Mouse (Mus musculus) adrenal gland, postnatal 36 days (tissue): Measurements from ENCODE around the gene Tctex1d2. TPM values are rescaled to one million over a fixed set of nuclear protein-coding genes. Genes with fewer than 3 reads are reported as not detected.
"Not testable (repeated sequence)": the region's sequence is repeated elsewhere in the genome, so short reads cannot be mapped to it uniquely, and the experiment has no call there.

ENCODE experiments used
- DNase-seq, 2 experiments: peaks; one replicate each; pipeline ENCODE4 v3.0.0; 2021; ENCODE audit warnings: mixed read lengths in 1 of 2
- total RNA-seq, 2 experiments: library from RNA; stranded (reverse); gene quantifications; 2 replicates each; pipeline ENCODE4 v1.2.3; 2021

The Tctex1d2 gene
- total RNA-seq, 2 experiments from 2014 or later = 6.6 to 7.7 TPM

GRCm38 (mm10) chr16:32431047-32431591, 11.6 kb downstream of the Tctex1d2 start:
- DNase-seq = peak in 1 of 2 experiments; percentile 34

GRCm38 (mm10) chr16:32431926-32432325, 12.4 kb downstream of the Tctex1d2 start:
- peak in 1 of 2 experiments; percentile 10 for DNase-seq

GRCm38 (mm10) chr16:32433138-32433537, 13.6 kb downstream of the Tctex1d2 start:
- DNase-seq = no peak

GRCm38 (mm10) chr16:32434066-32434465, 14.6 kb downstream of the Tctex1d2 start:
- DNase-seq = peak; percentile 41 to 53

GRCm38 (mm10) chr16:32434691-32435090, 15.2 kb downstream of the Tctex1d2 start:
- DNase-seq = peak; percentile 22 to 57

GRCm38 (mm10) chr16:32436657-32437056, 17.2 kb downstream of the Tctex1d2 start:
- no peak for DNase-seq

GRCm38 (mm10) chr16:32437266-32437665, 17.8 kb downstream of the Tctex1d2 start:
- DNase-seq = no peak

- no peak for DNase-seq
Observed at GRCm38 (mm10) chr16:32441432-32441831, 21.9 kb downstream of the Tctex1d2 start.

GRCm38 (mm10) chr16:32444615-32445014, 25.1 kb downstream of the Tctex1d2 start:
- not testable (repeated sequence) for DNase-seq

- DNase-seq = no peak
Observed at GRCm38 (mm10) chr16:32445558-32445957, 26.1 kb downstream of the Tctex1d2 start.

GRCm38 (mm10) chr16:32446563-32447138, 27.1 kb downstream of the Tctex1d2 start:
- DNase-seq = no peak

- no peak for DNase-seq
Observed at GRCm38 (mm10) chr16:32449665-32450064, 30.2 kb downstream of the Tctex1d2 start.

GRCm38 (mm10) chr16:32450133-32450532, 30.6 kb downstream of the Tctex1d2 start:
- no peak for DNase-seq

GRCm38 (mm10) chr16:32453102-32453501, 33.6 kb downstream of the Tctex1d2 start:
- DNase-seq = peak in 1 of 2 experiments; percentile 21

- no peak for DNase-seq
Observed at GRCm38 (mm10) chr16:32454646-32455045, 35.1 kb downstream of the Tctex1d2 start.

- no peak for DNase-seq
Observed at GRCm38 (mm10) chr16:32456086-32456485, 36.6 kb downstream of the Tctex1d2 start.

GRCm38 (mm10) chr16:32456761-32457160, 37.3 kb downstream of the Tctex1d2 start:
- no peak for DNase-seq

GRCm38 (mm10) chr16:32457589-32458386, 38.3 kb downstream of the Tctex1d2 start:
- DNase-seq = peak; percentile 58 to 63

- peak; percentile 32 to 42 for DNase-seq
Observed at GRCm38 (mm10) chr16:32460518-32460917, 41.0 kb downstream of the Tctex1d2 start.

- DNase-seq = peak in 1 of 2 experiments; percentile 7
Observed at GRCm38 (mm10) chr16:32461713-32462112, 42.2 kb downstream of the Tctex1d2 start.

GRCm38 (mm10) chr16:32462950-32463349, 43.4 kb downstream of the Tctex1d2 start:
- no peak for DNase-seq

- no peak for DNase-seq
Observed at GRCm38 (mm10) chr16:32463426-32463825, 43.9 kb downstream of the Tctex1d2 start.

- DNase-seq = no peak
Observed at GRCm38 (mm10) chr16:32464908-32465307, 45.4 kb downstream of the Tctex1d2 start.
